Mouse (Mus musculus) liver, adult 2 months (tissue): ENCODE measurements around the gene Sytl2.

Experiments
- CTCF ChIP-seq: fragments of 200-500 bp; IDR thresholded peaks from 2 replicates; pipeline ENCODE4 v1.5.1; 2011; ENCODE audit warnings: low read depth, low read length, control low read depth
- POLR2A ChIP-seq: fragments of 200-500 bp; IDR thresholded peaks from 2 replicates; pipeline ENCODE4 v1.6.1; 2011; ENCODE audit warnings: low read length, control low read depth; ENCODE audit not compliant: insufficient read depth; ENCODE audit errors: extremely low read depth

GRCm38 (mm10) chr7:90291885-90292284 lies 10.2 kb upstream of the Sytl2 start:
- TF ChIP-seq POLR2A (no peak), CTCF (no peak)
